Mouse (Mus musculus) lung, postnatal 4 days (tissue): Measurements from ENCODE around the gene P3h3.
"Not testable (repeated sequence)": the region's sequence is repeated elsewhere in the genome, so short reads cannot be mapped to it uniquely, and the experiment has no call there.

Experiments used
- DNase-seq, 2 experiments: peaks; one replicate each; pipeline ENCODE4 v3.0.0; 2021

The P3h3 gene

GRCm38 (mm10) chr6:124856916-124857839 is at the start of gene P3h3:
Gene P3h3 (minus strand): TSS chr6:124857752.
- peak; percentile 87 to 88 for DNase-seq

GRCm38 (mm10) chr6:124904991-124905860 is 47.7 kb upstream of the P3h3 start:
- DNase-seq: no peak

GRCm38 (mm10) chr6:124904161-124904981 is 46.8 kb upstream of the P3h3 start:
- peak; percentile 77 to 79 for DNase-seq

- DNase-seq: peak; percentile 92 to 97
Measured at GRCm38 (mm10) chr6:124903580-124904151, 46.1 kb upstream of the P3h3 start.

- no peak for DNase-seq
Measured at GRCm38 (mm10) chr6:124901851-124902250, 44.3 kb upstream of the P3h3 start.

GRCm38 (mm10) chr6:124900801-124901480 is 43.4 kb upstream of the P3h3 start:
- DNase-seq: peak; percentile 48 to 61

GRCm38 (mm10) chr6:124900056-124900800 is 42.7 kb upstream of the P3h3 start:
- no peak for DNase-seq

GRCm38 (mm10) chr6:124898359-124898758 is 40.8 kb upstream of the P3h3 start:
- no peak for DNase-seq

GRCm38 (mm10) chr6:124894113-124894512 is 36.6 kb upstream of the P3h3 start:
- DNase-seq: not testable (repeated sequence)

- DNase-seq: no peak
Measured at GRCm38 (mm10) chr6:124890997-124891396, 33.4 kb upstream of the P3h3 start.

GRCm38 (mm10) chr6:124888555-124889125 is 31.1 kb upstream of the P3h3 start:
- DNase-seq: no peak

GRCm38 (mm10) chr6:124887986-124888385 is 30.4 kb upstream of the P3h3 start, which contains the start of gene Cd4:
Gene Cd4 (minus strand): TSS chr6:124888221.
- DNase-seq: no peak

- no peak for DNase-seq
Measured at GRCm38 (mm10) chr6:124885956-124886381, 28.4 kb upstream of the P3h3 start.

GRCm38 (mm10) chr6:124884714-124885500 is 27.4 kb upstream of the P3h3 start:
- DNase-seq: no peak

- no peak for DNase-seq
Measured at GRCm38 (mm10) chr6:124883351-124883750, 25.8 kb upstream of the P3h3 start.

GRCm38 (mm10) chr6:124881821-124882220 is 24.3 kb upstream of the P3h3 start:
- DNase-seq: no peak

GRCm38 (mm10) chr6:124879390-124879789 is 21.8 kb upstream of the P3h3 start:
- DNase-seq: no peak

GRCm38 (mm10) chr6:124874348-124874747 is 16.8 kb upstream of the P3h3 start:
- no peak for DNase-seq

GRCm38 (mm10) chr6:124866560-124866959 is 9.0 kb upstream of the P3h3 start:
- no peak for DNase-seq
